Mouse (Mus musculus): Measurements from ENCODE around the gene Depdc1b. TPM values are rescaled to one million over a fixed set of nuclear protein-coding genes. Genes with fewer than 3 reads are reported as not detected.

Depdc1b gene
- polyA plus RNA-seq, 1 experiment, result 3.7 TPM

GRCm38 (mm10) chr13:108284312-108284711 lies 31.8 kb upstream of the Depdc1b start:
- Histone ChIP-seq H3K79me2 (ENCODE audit: control insufficient read depth, insufficient read depth) (no peaks in the 10 kb centered on the region), H3K4me2 (ENCODE audit: low read depth) (no peak overlapping the region), H3K4me3 (no peak overlapping the region), H3K27me3 (ENCODE audit: control insufficient read depth, insufficient read depth, insufficient read length) (no peaks in the 10 kb centered on the region), H3ac (ENCODE audit: control insufficient read depth, insufficient read length) (no peak overlapping the region), H3K36me3 (ENCODE audit: control insufficient read depth, insufficient read depth) (no peaks in the 10 kb centered on the region)
- TF ChIP-seq MYOG (IDR thresholded peaks at IDR 0.05; ENCODE audit: control insufficient read depth in 1 of 3, insufficient read depth in 1 of 3, insufficient read length in 2 of 3, low read depth in 2 of 3), result no peak
- TF ChIP-seq MAX (IDR thresholded peaks at IDR 0.05; ENCODE audit: low read depth), result no peak
- no peak for TF ChIP-seq MYOD1 (IDR thresholded peaks at IDR 0.05; ENCODE audit: control insufficient read depth in 1 of 3, insufficient read length in 2 of 3, low read depth in 2 of 3)
- no peak for TF ChIP-seq POLR2AphosphoS2 (IDR thresholded peaks at IDR 0.05; ENCODE audit: insufficient read length, low read depth)
- TF ChIP-seq CEBPB (IDR thresholded peaks at IDR 0.05; ENCODE audit: insufficient read depth, poor library complexity, severe bottlenecking), result no peak
- TF ChIP-seq POLR2A (IDR thresholded peaks at IDR 0.05; ENCODE audit: insufficient read length, low read depth), result no peak
- TF ChIP-seq USF1 (IDR thresholded peaks at IDR 0.05; ENCODE audit: low read depth), result no peak
- TF ChIP-seq TCF12 (IDR thresholded peaks at IDR 0.05; ENCODE audit: insufficient read depth, poor library complexity, severe bottlenecking), result no peak
- no peak for TF ChIP-seq SRF (IDR thresholded peaks at IDR 0.05; ENCODE audit: control insufficient read depth, insufficient read length, low read depth)
- TF ChIP-seq TCF3 (IDR thresholded peaks at IDR 0.05; ENCODE audit: insufficient read length, low read depth), result no peak
- TF ChIP-seq E2F4 (IDR thresholded peaks at IDR 0.05; ENCODE audit: insufficient read depth), result no peak
- TF ChIP-seq REST (IDR thresholded peaks at IDR 0.05; ENCODE audit: insufficient read depth, insufficient read length), result no peak

- H3K36me3 ChIP-seq (ENCODE audit: control insufficient read depth, insufficient read depth), result no peaks in the 10 kb centered on the region
- no peaks in the 10 kb centered on the region for H3K27me3 ChIP-seq (ENCODE audit: control insufficient read depth, insufficient read depth, insufficient read length)
- TF ChIP-seq MYOG (IDR thresholded peaks at IDR 0.05; ENCODE audit: control insufficient read depth in 1 of 3, insufficient read depth in 1 of 3, insufficient read length in 2 of 3, low read depth in 2 of 3), result no peak
- no peak overlapping the region for H3ac ChIP-seq (ENCODE audit: control insufficient read depth, insufficient read length)
- no peak overlapping the region for H3K4me2 ChIP-seq (ENCODE audit: low read depth)
- H3K4me3 ChIP-seq, result no peak overlapping the region
- no peaks in the 10 kb centered on the region for H3K79me2 ChIP-seq (ENCODE audit: control insufficient read depth, insufficient read depth)
Measured at GRCm38 (mm10) chr13:108287953-108288352, 28.2 kb upstream of the Depdc1b start.

GRCm38 (mm10) chr13:108289436-108289835 lies 26.7 kb upstream of the Depdc1b start:
- no peak for TF ChIP-seq USF1 (IDR thresholded peaks at IDR 0.05; ENCODE audit: low read depth)
- no peak for TF ChIP-seq MAX (IDR thresholded peaks at IDR 0.05; ENCODE audit: low read depth)
- TF ChIP-seq TCF3 (IDR thresholded peaks at IDR 0.05; ENCODE audit: insufficient read length, low read depth), result no peak
- TF ChIP-seq CEBPB (IDR thresholded peaks at IDR 0.05; ENCODE audit: insufficient read depth, poor library complexity, severe bottlenecking), result no peak
- no peak for TF ChIP-seq SRF (IDR thresholded peaks at IDR 0.05; ENCODE audit: control insufficient read depth, insufficient read length, low read depth)
- no peak for TF ChIP-seq MYOG (IDR thresholded peaks at IDR 0.05; ENCODE audit: control insufficient read depth in 1 of 3, insufficient read depth in 1 of 3, insufficient read length in 2 of 3, low read depth in 2 of 3)
- no peak for TF ChIP-seq REST (IDR thresholded peaks at IDR 0.05; ENCODE audit: insufficient read depth, insufficient read length)
- TF ChIP-seq MYOD1 (IDR thresholded peaks at IDR 0.05; ENCODE audit: control insufficient read depth in 1 of 3, insufficient read length in 2 of 3, low read depth in 2 of 3), result no peak
- TF ChIP-seq E2F4 (IDR thresholded peaks at IDR 0.05; ENCODE audit: insufficient read depth), result no peak
- no peak for TF ChIP-seq POLR2A (IDR thresholded peaks at IDR 0.05; ENCODE audit: insufficient read length, low read depth)
- TF ChIP-seq POLR2AphosphoS2 (IDR thresholded peaks at IDR 0.05; ENCODE audit: insufficient read length, low read depth), result no peak
- TF ChIP-seq TCF12 (IDR thresholded peaks at IDR 0.05; ENCODE audit: insufficient read depth, poor library complexity, severe bottlenecking), result no peak
- no peak overlapping the region for H3ac ChIP-seq (ENCODE audit: control insufficient read depth, insufficient read length)
- H3K36me3 ChIP-seq (ENCODE audit: control insufficient read depth, insufficient read depth), result no peaks in the 10 kb centered on the region
- peak overlapping the region; percentile 42 for H3K4me2 ChIP-seq (ENCODE audit: low read depth)
- no peak overlapping the region for H3K4me3 ChIP-seq
- no peaks in the 10 kb centered on the region for H3K27me3 ChIP-seq (ENCODE audit: control insufficient read depth, insufficient read depth, insufficient read length)
- H3K79me2 ChIP-seq (ENCODE audit: control insufficient read depth, insufficient read depth), result no peaks in the 10 kb centered on the region

GRCm38 (mm10) chr13:108290314-108290713 lies 25.8 kb upstream of the Depdc1b start:
- Histone ChIP-seq H3K4me3 (no peak overlapping the region), H3K36me3 (ENCODE audit: control insufficient read depth, insufficient read depth) (no peaks in the 10 kb centered on the region), H3K4me2 (ENCODE audit: low read depth) (no peak overlapping the region), H3ac (ENCODE audit: control insufficient read depth, insufficient read length) (no peak overlapping the region), H3K79me2 (ENCODE audit: control insufficient read depth, insufficient read depth) (no peaks in the 10 kb centered on the region), H3K27me3 (ENCODE audit: control insufficient read depth, insufficient read depth, insufficient read length) (no peaks in the 10 kb centered on the region)
- no peak for TF ChIP-seq MYOD1 (IDR thresholded peaks at IDR 0.05; ENCODE audit: control insufficient read depth in 1 of 3, insufficient read length in 2 of 3, low read depth in 2 of 3)
- no peak for TF ChIP-seq CEBPB (IDR thresholded peaks at IDR 0.05; ENCODE audit: insufficient read depth, poor library complexity, severe bottlenecking)
- TF ChIP-seq TCF12 (IDR thresholded peaks at IDR 0.05; ENCODE audit: insufficient read depth, poor library complexity, severe bottlenecking), result no peak
- no peak for TF ChIP-seq MAX (IDR thresholded peaks at IDR 0.05; ENCODE audit: low read depth)
- no peak for TF ChIP-seq E2F4 (IDR thresholded peaks at IDR 0.05; ENCODE audit: insufficient read depth)
- TF ChIP-seq TCF3 (IDR thresholded peaks at IDR 0.05; ENCODE audit: insufficient read length, low read depth), result no peak
- TF ChIP-seq POLR2A (IDR thresholded peaks at IDR 0.05; ENCODE audit: insufficient read length, low read depth), result no peak
- no peak for TF ChIP-seq MYOG (IDR thresholded peaks at IDR 0.05; ENCODE audit: control insufficient read depth in 1 of 3, insufficient read depth in 1 of 3, insufficient read length in 2 of 3, low read depth in 2 of 3)
- TF ChIP-seq POLR2AphosphoS2 (IDR thresholded peaks at IDR 0.05; ENCODE audit: insufficient read length, low read depth), result no peak
- TF ChIP-seq SRF (IDR thresholded peaks at IDR 0.05; ENCODE audit: control insufficient read depth, insufficient read length, low read depth), result no peak
- no peak for TF ChIP-seq USF1 (IDR thresholded peaks at IDR 0.05; ENCODE audit: low read depth)
- no peak for TF ChIP-seq REST (IDR thresholded peaks at IDR 0.05; ENCODE audit: insufficient read depth, insufficient read length)

All from myocyte (in vitro differentiated cells).